Mouse (Mus musculus): ENCODE measurements around the gene Ptx3.

Gene Ptx3

GRCm38 (mm10) chr3:66219655-66220191 lies at the start of gene Ptx3:
Gene Ptx3 (plus strand): TSS chr3:66219910.
- DNase-seq: no peak

GRCm38 (mm10) chr3:66172907-66173306 lies 46.8 kb upstream of the Ptx3 start:
- DNase-seq: peak; percentile 39

GRCm38 (mm10) chr3:66179647-66180046 lies 40.1 kb upstream of the Ptx3 start:
- DNase-seq: no peak

GRCm38 (mm10) chr3:66193910-66194562 lies 25.7 kb upstream of the Ptx3 start:
- DNase-seq: no peak

GRCm38 (mm10) chr3:66208836-66209573 lies 10.7 kb upstream of the Ptx3 start:
- no peak for DNase-seq

- DNase-seq: no peak
These were observed 6.2 kb upstream of the Ptx3 start for GRCm38 (mm10) chr3:66213524-66213923.

- DNase-seq: no peak
These were observed 4.0 kb upstream of the Ptx3 start for GRCm38 (mm10) chr3:66215759-66216158.

GRCm38 (mm10) chr3:66220554-66221242 lies 988 bp downstream of the Ptx3 start:
- peak; percentile 30 for DNase-seq

- peak; percentile 31 for DNase-seq
These were observed 1.5 kb downstream of the Ptx3 start for GRCm38 (mm10) chr3:66221243-66221611.

- DNase-seq: no peak
These were observed 5.3 kb downstream of the Ptx3 start for GRCm38 (mm10) chr3:66224931-66225537.

- peak; percentile 25 for DNase-seq
These were observed 16.6 kb downstream of the Ptx3 start for GRCm38 (mm10) chr3:66236234-66236871.

GRCm38 (mm10) chr3:66240476-66240875 lies 20.8 kb downstream of the Ptx3 start:
- no peak for DNase-seq

GRCm38 (mm10) chr3:66251842-66252241 lies 32.1 kb downstream of the Ptx3 start:
- no peak for DNase-seq

GRCm38 (mm10) chr3:66254504-66255105 lies 34.9 kb downstream of the Ptx3 start:
- no peak for DNase-seq

GRCm38 (mm10) chr3:66262319-66262718 lies 42.6 kb downstream of the Ptx3 start:
- peak; percentile 51 for DNase-seq

GRCm38 (mm10) chr3:66263270-66263669 lies 43.6 kb downstream of the Ptx3 start:
- DNase-seq: no peak
